Mouse (Mus musculus) heart, adult 18-20 months (tissue): Measurements from ENCODE around the gene Zfp60. TPM values are rescaled to one million over a fixed set of nuclear protein-coding genes. Genes with fewer than 3 reads are reported as not detected.
"Not testable (repeated sequence)": the region's sequence is repeated elsewhere in the genome, so short reads cannot be mapped to it uniquely, and the experiment has no call there.

Experiments
- DNase-seq, 2 experiments: peaks; one replicate each; pipeline ENCODE4 v3.0.0; 2021 to 2022; ENCODE audit warnings: mixed read lengths in 1 of 2
- total RNA-seq, 2 experiments: library from RNA; stranded (reverse); gene quantifications; 2 replicates each; pipeline ENCODE4 v1.2.3; 2021

The Zfp60 gene
- total RNA-seq, 2 experiments from 2014 or later: 9.0 to 9.1 TPM

DNA sequence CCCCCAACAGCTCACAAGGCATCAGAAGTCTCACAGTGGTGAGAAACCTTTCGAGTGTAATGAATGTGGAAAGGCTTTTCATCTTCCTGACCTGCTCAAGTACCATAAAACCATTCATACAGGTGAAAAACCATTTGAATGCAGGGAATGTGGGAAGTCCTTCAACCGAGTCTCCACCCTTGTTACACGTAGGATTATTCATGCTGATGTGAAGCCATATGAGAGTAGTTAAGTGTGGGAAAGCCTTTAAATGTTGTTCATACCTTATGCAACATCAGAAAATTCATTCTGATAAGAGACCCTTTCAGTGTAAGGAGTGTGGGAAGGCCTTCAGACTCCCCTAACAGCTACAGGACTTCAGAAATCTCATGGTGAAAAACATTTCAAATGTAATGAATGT is 62.7 kb downstream of the Zfp60 start:
- not testable (repeated sequence) for DNase-seq

DNA sequence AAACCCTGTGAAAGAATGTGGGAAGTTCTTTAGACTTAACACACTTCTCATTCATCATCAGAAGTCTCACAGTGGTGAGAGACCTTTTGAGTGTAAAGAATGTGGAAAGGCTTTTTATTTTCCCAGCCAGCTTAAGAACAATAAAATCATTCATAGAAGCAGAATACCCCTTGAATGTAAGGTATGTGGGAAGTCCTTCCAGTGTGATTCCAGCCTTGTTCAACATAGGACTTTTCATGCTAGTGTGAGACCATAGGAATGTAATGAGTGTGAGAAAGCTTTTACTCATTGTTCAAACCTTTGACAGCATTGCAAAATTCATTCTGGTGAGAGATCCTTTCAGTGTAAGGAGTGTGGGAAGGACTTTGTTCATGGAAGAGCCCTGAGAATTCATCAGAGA is 63.4 kb downstream of the Zfp60 start:
- no peak for DNase-seq

DNA sequence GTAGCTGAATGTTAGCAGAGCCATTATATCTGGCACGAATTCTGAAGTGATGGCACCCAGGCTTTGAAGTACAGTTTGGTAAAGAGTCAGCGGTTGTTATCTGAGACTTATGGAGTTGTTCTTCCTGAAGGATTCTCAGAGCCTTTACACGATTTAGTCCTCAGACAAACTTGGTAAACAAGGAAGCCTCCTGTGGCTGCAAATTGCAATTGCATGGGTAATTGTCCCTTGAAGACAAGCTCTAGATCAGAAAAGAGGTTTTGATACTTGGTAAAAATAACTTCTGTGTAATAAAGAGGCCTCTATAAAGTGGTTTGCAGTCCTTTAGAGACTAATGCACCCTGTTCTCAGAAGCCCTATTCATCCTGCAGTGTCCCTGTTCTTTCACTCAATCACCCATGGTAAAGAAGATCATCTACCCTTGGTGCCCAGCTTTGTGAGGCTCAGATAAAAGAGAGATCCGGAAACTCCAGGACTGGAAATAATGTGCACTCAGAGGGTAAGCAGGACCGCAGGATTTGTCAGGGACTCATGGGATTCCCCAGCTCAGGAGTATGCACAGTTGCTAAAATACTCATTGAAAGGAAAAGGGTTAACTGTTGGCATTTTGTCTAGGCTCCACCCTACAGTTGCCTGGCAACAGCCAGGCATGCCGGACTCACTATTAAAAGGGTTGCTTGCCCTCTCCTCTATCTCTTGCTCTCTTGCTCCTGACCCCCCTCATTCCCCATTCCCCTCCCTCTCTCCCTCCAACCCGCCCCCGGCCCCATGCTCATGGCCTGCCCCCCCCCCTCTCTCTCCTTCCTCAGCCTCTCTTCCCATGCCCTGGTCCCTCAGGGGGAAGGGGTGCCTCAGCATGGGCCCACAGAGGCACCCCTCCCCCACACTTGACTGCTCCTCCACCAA is 67.0 kb downstream of the Zfp60 start:
- DNase-seq: no peak

DNA sequence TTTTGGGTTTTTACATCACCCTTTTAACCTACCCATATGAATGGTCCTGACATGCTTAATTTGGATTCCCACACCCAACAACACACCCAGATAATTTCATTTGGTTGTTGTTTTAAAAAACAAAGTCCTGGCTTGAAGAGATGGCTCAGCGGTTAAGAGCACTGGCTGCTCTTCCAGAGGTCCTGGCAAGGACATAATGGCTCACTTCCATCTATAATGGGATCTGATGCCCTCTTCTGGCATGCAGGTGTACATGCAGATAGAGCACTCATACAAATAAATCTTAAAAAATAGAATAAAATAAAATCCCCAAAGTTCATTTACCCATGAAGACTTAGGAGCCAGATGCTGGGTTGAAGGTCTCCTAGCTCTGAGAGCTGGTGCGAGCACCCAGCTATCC is 69.9 kb downstream of the Zfp60 start:
- DNase-seq: no peak

DNA sequence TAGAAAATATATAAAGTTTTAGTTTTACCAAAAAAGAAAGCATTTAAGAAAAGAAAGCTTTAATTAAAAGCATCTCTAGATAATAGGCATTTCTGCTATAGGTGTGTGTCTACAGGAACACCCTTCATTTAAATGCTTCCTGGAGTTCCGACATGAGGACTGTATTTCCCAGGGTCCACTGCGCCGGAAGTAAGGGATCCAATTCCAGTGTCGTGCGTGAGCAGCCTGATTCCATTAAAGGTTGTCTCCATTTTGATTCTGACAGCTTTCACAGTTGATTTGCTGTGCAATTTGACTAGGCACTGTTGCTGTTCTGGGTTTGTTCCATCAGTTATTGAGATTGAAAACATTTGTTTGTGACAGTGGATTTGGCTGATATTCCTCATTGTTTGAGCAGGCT is 71.8 kb downstream of the Zfp60 start:
- DNase-seq: no peak

Other genes starting within 250 kb of the Zfp60 start
- 1 to 10 TPM; 8.0 to 9.3 TPM for gene Sertad1, start 244.5 kb upstream of the Zfp60 start, total RNA-seq
- gene Prx, start 232.1 kb upstream of the Zfp60 start, total RNA-seq: under 1 TPM; 0.57 to 0.62 TPM
- gene Hipk4, start 208.1 kb upstream of the Zfp60 start, total RNA-seq: under 1 TPM in 1 of 2 experiments, not detected in 1; 0.10 TPM
- 10 to 100 TPM; 29.8 to 30.9 TPM for gene Pld3, start 178.2 kb upstream of the Zfp60 start, total RNA-seq
- gene 2310022A10Rik, start 178.2 kb upstream of the Zfp60 start, total RNA-seq: 10 to 100 TPM; 63.8 to 64.7 TPM
- gene Akt2, start 139.8 kb upstream of the Zfp60 start, total RNA-seq: 100 to 1,000 TPM; 168 to 200 TPM
- gene Ttc9b, start 77.5 kb upstream of the Zfp60 start, total RNA-seq: not detected
- gene Map3k10, start 56.8 kb upstream of the Zfp60 start, total RNA-seq: 10 to 100 TPM; 19.1 to 21.7 TPM
- gene Zfp607b, start 42.0 kb upstream of the Zfp60 start, total RNA-seq: under 1 TPM; 0.69 to 0.85 TPM
- 1 to 10 TPM; 4.6 to 5.9 TPM for gene Zfp626, start 75.8 kb downstream of the Zfp60 start, total RNA-seq
- 1 to 10 TPM; 2.5 to 2.7 TPM for gene Zfp59, start 107.2 kb downstream of the Zfp60 start, total RNA-seq
- 1 to 10 TPM; 2.2 to 3.1 TPM for gene Zfp607a, start 126.1 kb downstream of the Zfp60 start, total RNA-seq
- 1 to 10 TPM; 5.3 to 5.6 TPM for gene Zfp974, start 198.1 kb downstream of the Zfp60 start, total RNA-seq
- gene Zfp780b, start 247.8 kb downstream of the Zfp60 start, total RNA-seq: 1 to 10 TPM; 8.9 to 9.7 TPM